11 mouse cellular contexts compared by ENCODE assay signal in the genomic region with DNA sequence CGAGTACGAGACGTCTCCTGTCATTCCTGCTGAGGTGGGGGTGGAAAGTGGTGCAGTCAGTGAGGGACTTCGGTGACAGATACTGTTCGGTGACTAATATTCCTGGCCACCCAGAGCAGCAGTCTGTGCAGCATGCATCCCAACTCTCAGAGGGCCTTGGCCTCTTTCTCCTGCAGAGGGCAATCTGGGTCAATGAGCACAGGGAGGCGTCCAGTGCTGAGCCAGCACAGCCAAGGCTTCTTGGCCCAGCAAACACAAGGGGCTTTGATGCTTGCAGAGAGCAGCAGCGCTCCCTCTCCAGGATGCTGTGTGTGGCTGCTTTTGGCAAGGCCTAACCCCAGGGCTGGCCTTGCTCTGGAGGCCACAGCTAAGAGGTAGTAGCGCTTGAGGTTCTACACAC. TPM values are rescaled to one million over a fixed set of nuclear protein-coding genes. Genes with fewer than 3 reads are reported as not detected.
A peak's percentile ranks its signal among the peaks of the same experiment; 100 is the strongest.
DNase-seq lines count a peak whose midpoint lies in the region; ATAC-seq and TF ChIP-seq lines count a peak whose summit lies in the region.
"Had no signal": no experiment of that assay in that cellular context is flagged by ENCODE, and none has a peak within 500 bp of the region (broad histone marks: within the 10 kb centered on the region; RNA-seq: fewer than 3 reads in every experiment).

No protein-coding gene starts in this region.

- TF ChIP-seq CTCF in forebrain, postnatal 0 days (IDR thresholded peaks at IDR 0.05; ENCODE audit: low read depth) = peak; percentile 22; the same call in 1 of the 2 replicates

- ATAC-seq in forebrain, postnatal 0 days = peak; percentile 76
- ATAC-seq in forebrain, embryonic 13.5 days = no peak
- ATAC-seq in CD4-positive, CD25-positive, alpha-beta regulatory T cell, adult 4 months = no peak

- H3K27ac ChIP-seq in forebrain, postnatal 0 days (ENCODE audit: low read depth, low read length) = no peak overlapping the region
- H3K27ac ChIP-seq in forebrain, embryonic 13.5 days = no peak overlapping the region
- H3K27ac ChIP-seq: heart, embryonic 15.5 days; midbrain, embryonic 12.5 days had no signal

- DNase-seq in forebrain, postnatal 0 days = peak; percentile 43
- DNase-seq in right cerebral cortex, adult 18-20 months = peak; percentile 25
- DNase-seq in right cerebral cortex, postnatal 14 days = no peak
- peak; percentile 23 to 51 for DNase-seq in kidney, postnatal 4 days
- peak; percentile 33 for DNase-seq in testis, postnatal 14 days (ENCODE audit: low spot score)
- no peak for DNase-seq in heart, adult 18-20 months

- no peak overlapping the region for H3K4me2 ChIP-seq in forebrain, postnatal 0 days (ENCODE audit: low read depth)
- no peak overlapping the region for H3K4me2 ChIP-seq in forebrain, embryonic 13.5 days
- H3K4me2 ChIP-seq: heart, embryonic 15.5 days; midbrain, embryonic 12.5 days had no signal

- H3K36me3 ChIP-seq in forebrain, postnatal 0 days (ENCODE audit: insufficient read depth) = no peaks in the 10 kb centered on the region
- H3K36me3 ChIP-seq in forebrain, embryonic 13.5 days (ENCODE audit: poor library complexity, severe bottlenecking) = no peaks in the 10 kb centered on the region
- H3K36me3 ChIP-seq: heart, embryonic 15.5 days; midbrain, embryonic 12.5 days had no signal

- H3K9ac ChIP-seq in forebrain, postnatal 0 days = no peak overlapping the region
- H3K9ac ChIP-seq in forebrain, embryonic 13.5 days = no peak overlapping the region
- H3K9ac ChIP-seq: heart, embryonic 15.5 days; midbrain, embryonic 12.5 days had no signal

- no peaks in the 10 kb centered on the region for H3K9me3 ChIP-seq in forebrain, postnatal 0 days (ENCODE audit: low read length)
- no peaks in the 10 kb centered on the region for H3K9me3 ChIP-seq in forebrain, embryonic 13.5 days (replicated peaks)
- H3K9me3 ChIP-seq: heart, embryonic 15.5 days; midbrain, embryonic 12.5 days had no signal

- no peak overlapping the region for H3K4me3 ChIP-seq in forebrain, postnatal 0 days (ENCODE audit: low read depth, low read length)
- H3K4me3 ChIP-seq in forebrain, embryonic 13.5 days = no peak overlapping the region
- H3K4me3 ChIP-seq: heart, embryonic 15.5 days; midbrain, embryonic 12.5 days had no signal

- 0 out of 2 replicates have a peak, but pooled peaks cover 8% of the 10 kb centered on the region for H3K4me1 ChIP-seq in forebrain, postnatal 0 days (ENCODE audit: insufficient read depth)
- peaks cover 12% of the 10 kb centered on the region for H3K4me1 ChIP-seq in forebrain, embryonic 13.5 days

- peaks cover 16% of the 10 kb centered on the region for H3K27me3 ChIP-seq in forebrain, postnatal 0 days (ENCODE audit: insufficient read depth, low read length)
- H3K27me3 ChIP-seq in forebrain, embryonic 13.5 days = peaks cover 40% of the 10 kb centered on the region

- WGBS in forebrain, postnatal 0 days = 73% methylated on average over 8 of the region's 8 CpGs
- 54% methylated on average over 8 of the region's 8 CpGs for WGBS in forebrain, embryonic 13.5 days

RNA-seq across cellular contexts. Expression of a gene that starts 1.6 kb away (rescaled TPM):
- total RNA-seq in forebrain, postnatal 0 days (2014; rRNA removed) = 0.15 and 0.19 TPM in 2 replicates
- 0.74 and 0.93 TPM in 2 replicates for polyA plus RNA-seq in forebrain, postnatal 0 days (2015; fragmentation: Nextera tagmentation; extraction: Ambion mirVana)
- polyA plus RNA-seq in forebrain, embryonic 13.5 days (2015; fragmentation: Nextera tagmentation; extraction: Ambion mirVana) = not detected in 2 replicates
- not detected for polyA plus RNA-seq in CD4-positive, CD25-positive, alpha-beta regulatory T cell, adult 4 months (2017; shearing (Covaris generic))
- not detected for total RNA-seq in heart, adult 18-20 months (2021)
- polyA plus RNA-seq: C2C12 had no signal

Comparison
In these comparisons a context has a peak if more than half of its experiments do, and no peak if none do; other contexts are left out.
1. DNase-seq: peak in forebrain, postnatal 0 days (single experiment), right cerebral cortex, adult 18-20 months (single experiment), kidney, postnatal 4 days (2 of 2) and testis, postnatal 14 days (single experiment); none in right cerebral cortex, postnatal 14 days (single experiment) and heart, adult 18-20 months (0 of 2).